Mouse (Mus musculus) lung, embryonic 16.5 days (tissue): ENCODE data around the gene Mier2. TPM values are rescaled to one million over a fixed set of nuclear protein-coding genes. Genes with fewer than 3 reads are reported as not detected.

Source experiments
- ATAC-seq: fragments of 200-750 bp; cut with Nextera tagmentation; 2 replicates; pipeline ENCODE4 v1.8.0; 2017; ENCODE audit warnings: low read depth, mild to moderate bottlenecking, moderate library complexity
- H3K27ac ChIP-seq: fragments of 300-500 bp; sonication (generic); 2 replicates; pipeline ENCODE4 v1.5.1; 2014; ENCODE audit warnings: mild to moderate bottlenecking, control low read depth, low read length
- H3K27me3 ChIP-seq: fragments of 300-500 bp; sonication (generic); 2 replicates; pipeline ENCODE4 v1.6.1; 2014; ENCODE audit warnings: low read depth, low read length, mixed read lengths; ENCODE audit not compliant: control insufficient read depth, insufficient read depth
- H3K36me3 ChIP-seq: fragments of 300-500 bp; sonication (generic); 2 replicates; pipeline ENCODE4 v1.6.1; 2014; ENCODE audit warnings: low read length; ENCODE audit not compliant: control insufficient read depth, insufficient read depth
- H3K4me1 ChIP-seq: fragments of 300-500 bp; sonication (generic); replicated peaks from 2 replicates; pipeline ENCODE4 v1.6.1; 2014; ENCODE audit warnings: low read length, mixed read lengths; ENCODE audit not compliant: control insufficient read depth, insufficient read depth
- H3K4me2 ChIP-seq: fragments of 300-500 bp; sonication (generic); 2 replicates; pipeline ENCODE4 v1.6.1; 2014; ENCODE audit warnings: low read depth, low read length, control low read depth
- H3K4me3 ChIP-seq: fragments of 300-500 bp; sonication (generic); 2 replicates; pipeline ENCODE4 v1.5.1; 2014; ENCODE audit warnings: mild to moderate bottlenecking, low read length, control low read depth
- H3K9ac ChIP-seq: fragments of 300-500 bp; sonication (generic); 2 replicates; pipeline ENCODE4 v1.6.1; 2014; ENCODE audit warnings: low read length, control low read depth
- H3K9me3 ChIP-seq: fragments of 300-500 bp; sonication (generic); 2 replicates; pipeline ENCODE4 v1.6.1; 2016; ENCODE audit warnings: low read length; ENCODE audit not compliant: control insufficient read depth
- whole genome bisulfite sequencing: fragments of 180-500 bp; shearing (Covaris S2); extraction: QIAGEN DNeasy Blood & Tissue Kit; methylation state at CpG from one replicate; pipeline ENCODE4 v1.1.7; 2014; 5-methylcytosine and 5-hydroxymethylcytosine counted together
- polyA plus RNA-seq: library from polyadenylated mRNA; unstranded; fragments of >200 nt; fragmentation: Nextera tagmentation; extraction: Ambion mirVana; gene quantifications from 2 replicates; pipeline ENCODE4 v1.2.1, GENCODE M21; 2015

Mier2 gene
- polyA plus RNA-seq, 1 experiment from 2014 or later, result 44.9 TPM

DNA sequence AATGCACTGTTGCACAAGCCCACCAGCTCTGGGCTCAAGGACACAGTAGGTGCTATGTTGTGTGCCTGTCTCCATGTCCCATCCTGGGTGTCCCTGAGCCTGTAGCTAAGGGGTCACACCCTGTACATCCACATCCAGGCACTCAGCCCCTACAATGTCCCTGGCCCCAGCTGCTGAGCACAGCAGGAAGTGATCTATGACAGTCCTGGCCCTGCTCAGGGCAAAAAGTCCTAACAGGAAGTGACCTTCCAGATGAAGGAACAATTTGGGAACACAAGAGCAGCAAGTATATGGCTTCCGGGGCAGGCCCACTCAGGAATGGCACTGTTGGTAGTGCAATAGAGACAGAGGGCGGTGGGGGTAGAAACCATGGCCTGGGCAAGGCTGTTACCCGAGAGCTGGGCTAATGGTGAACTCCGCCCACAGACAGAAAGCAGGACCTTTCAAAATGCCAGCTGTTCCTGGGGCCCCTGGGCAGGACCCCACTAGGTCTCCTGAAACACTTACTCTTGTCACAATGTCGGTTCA lies 7.8 kb downstream of the Mier2 start:
- H3K4me3 ChIP-seq, result no peak overlapping the region
- H3K27me3 ChIP-seq, result no peaks in the 10 kb centered on the region
- H3K9ac ChIP-seq, result no peak overlapping the region
- peaks cover 56% of the 10 kb centered on the region for H3K36me3 ChIP-seq
- no peak overlapping the region for H3K27ac ChIP-seq
- peaks cover under 1% of the 10 kb centered on the region; the same call in 1 of the 2 replicates for H3K4me1 ChIP-seq
- H3K4me2 ChIP-seq, result no peak overlapping the region
- H3K9me3 ChIP-seq, result no peaks in the 10 kb centered on the region
- no peak for ATAC-seq
- WGBS, result 69% methylated on average over 5 of the region's 5 CpGs

DNA sequence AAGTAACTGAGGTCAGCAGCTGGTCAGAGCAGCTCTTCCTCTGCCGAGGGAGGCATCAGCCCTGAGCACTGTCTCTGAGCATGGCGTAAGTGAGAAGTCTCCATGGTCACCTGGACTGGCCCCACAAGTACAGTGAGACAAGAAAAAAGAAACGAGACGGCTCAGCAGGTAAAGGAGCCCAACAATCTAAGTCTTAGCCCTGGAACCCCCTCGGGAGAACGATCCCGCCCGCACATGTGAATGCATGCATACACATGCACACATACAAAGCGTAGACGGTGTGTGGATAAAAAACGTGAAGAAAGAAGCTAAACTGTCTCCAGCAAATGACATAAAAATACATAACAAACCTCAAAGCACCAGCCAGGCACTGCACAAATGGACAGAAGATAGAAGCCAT lies 8.5 kb downstream of the Mier2 start:
- no peaks in the 10 kb centered on the region for H3K27me3 ChIP-seq
- WGBS, result 89% methylated on average over 11 of the region's 11 CpGs
- H3K4me1 ChIP-seq, result no peaks in the 10 kb centered on the region
- no peak for ATAC-seq
- H3K4me3 ChIP-seq, result no peak overlapping the region
- H3K27ac ChIP-seq, result no peak overlapping the region
- no peak overlapping the region for H3K4me2 ChIP-seq
- no peak overlapping the region for H3K9ac ChIP-seq
- no peaks in the 10 kb centered on the region for H3K9me3 ChIP-seq
- H3K36me3 ChIP-seq, result peaks cover 61% of the 10 kb centered on the region

DNA sequence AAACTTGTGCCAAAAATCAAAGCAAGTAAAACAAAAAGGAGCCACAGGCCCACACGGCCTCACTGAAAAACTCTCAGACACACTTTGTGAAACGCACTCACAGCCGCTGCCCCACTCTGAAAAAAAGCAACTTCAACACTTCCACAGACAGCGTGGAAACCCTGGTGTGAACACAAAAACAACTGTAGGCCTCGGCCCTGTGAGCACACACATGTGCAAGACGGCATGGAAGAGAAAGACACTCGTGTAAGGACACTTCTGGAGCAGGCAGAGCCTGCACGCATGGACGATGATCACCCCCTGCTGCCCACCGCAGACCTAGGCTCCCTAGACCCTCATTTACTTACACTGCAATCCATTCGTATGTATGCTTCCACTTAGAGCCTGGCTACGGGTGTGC lies 9.1 kb downstream of the Mier2 start:
- 90% methylated on average over 12 of the region's 12 CpGs for WGBS

DNA sequence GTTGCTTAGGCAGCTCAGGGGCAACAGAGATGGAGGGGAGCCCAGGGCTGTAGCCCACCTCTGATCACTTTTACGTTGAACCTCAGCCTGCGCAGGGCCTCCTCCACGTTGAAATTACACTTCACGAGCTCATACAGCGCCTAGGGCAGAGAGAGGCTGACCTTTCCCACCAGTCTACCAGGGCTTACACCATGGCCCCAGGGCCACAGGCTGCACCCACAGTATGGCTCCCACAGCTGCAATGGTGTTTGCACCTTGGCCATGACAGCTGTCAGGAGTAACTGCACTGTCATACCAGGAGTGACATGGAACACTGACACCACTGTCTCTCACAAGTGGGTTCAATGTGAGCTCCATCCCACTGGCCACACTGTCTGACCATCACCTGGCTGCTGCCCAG lies 10.4 kb downstream of the Mier2 start:
- Histone ChIP-seq H3K27me3 (no peaks in the 10 kb centered on the region), H3K9ac (no peak overlapping the region), H3K9me3 (no peaks in the 10 kb centered on the region), H3K36me3 (peaks cover 70% of the 10 kb centered on the region), H3K27ac (no peak overlapping the region), H3K4me3 (no peak overlapping the region), H3K4me1 (no peaks in the 10 kb centered on the region), H3K4me2 (no peak overlapping the region)
- 87% methylated on average over 5 of the region's 5 CpGs for WGBS
- ATAC-seq, result no peak

More for the DNA sequence above, 9.1 kb downstream of the Mier2 start:
- Histone ChIP-seq H3K9ac (no peak overlapping the region), H3K27ac (no peak overlapping the region), H3K4me3 (no peak overlapping the region), H3K4me2 (no peak overlapping the region), H3K4me1 (no peaks in the 10 kb centered on the region), H3K27me3 (no peaks in the 10 kb centered on the region), H3K9me3 (no peaks in the 10 kb centered on the region), H3K36me3 (peaks cover 65% of the 10 kb centered on the region)
- no peak for ATAC-seq

DNA sequence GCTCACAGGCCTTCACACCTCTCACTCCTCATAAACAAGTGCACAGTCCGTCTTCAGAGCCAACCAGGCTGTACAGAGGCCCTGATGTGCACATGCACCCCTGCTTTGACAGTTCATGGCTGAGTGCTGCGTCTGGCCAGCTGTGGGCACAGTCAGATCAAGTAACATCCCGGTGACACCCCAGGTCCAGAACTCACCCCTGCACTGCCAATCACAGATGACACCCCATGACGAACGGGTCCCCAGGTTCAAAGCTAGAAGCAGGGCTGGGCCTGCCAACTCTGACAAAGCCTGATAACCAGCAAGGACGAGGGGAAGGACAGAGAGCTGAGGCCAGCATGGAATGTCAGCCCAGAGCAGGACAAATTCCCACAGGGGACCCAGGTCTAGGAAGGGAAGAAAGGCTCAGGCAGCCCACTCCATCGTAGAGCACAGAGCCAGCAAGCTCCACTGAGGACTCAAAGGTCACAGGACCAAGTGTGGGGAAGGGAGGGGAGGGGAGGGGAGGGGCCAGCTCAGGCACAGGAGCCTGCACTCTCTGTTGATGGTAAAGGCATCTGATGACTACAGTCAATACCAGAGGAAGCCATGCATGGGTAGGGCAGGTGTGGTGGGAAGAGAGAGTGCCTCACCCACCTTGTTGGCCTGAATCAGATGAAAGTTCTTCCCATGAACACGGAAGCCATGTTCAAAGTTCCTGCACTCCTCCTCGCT lies 11.0 kb downstream of the Mier2 start:
- no peak for ATAC-seq
- no peaks in the 10 kb centered on the region for H3K9me3 ChIP-seq
- no peaks in the 10 kb centered on the region for H3K4me1 ChIP-seq
- no peak overlapping the region for H3K4me3 ChIP-seq
- no peaks in the 10 kb centered on the region for H3K27me3 ChIP-seq
- no peak overlapping the region for H3K27ac ChIP-seq
- 72% methylated on average over 9 of the region's 9 CpGs for WGBS
- H3K4me2 ChIP-seq, result no peak overlapping the region
- no peak overlapping the region for H3K9ac ChIP-seq
- H3K36me3 ChIP-seq, result peaks cover 66% of the 10 kb centered on the region

DNA sequence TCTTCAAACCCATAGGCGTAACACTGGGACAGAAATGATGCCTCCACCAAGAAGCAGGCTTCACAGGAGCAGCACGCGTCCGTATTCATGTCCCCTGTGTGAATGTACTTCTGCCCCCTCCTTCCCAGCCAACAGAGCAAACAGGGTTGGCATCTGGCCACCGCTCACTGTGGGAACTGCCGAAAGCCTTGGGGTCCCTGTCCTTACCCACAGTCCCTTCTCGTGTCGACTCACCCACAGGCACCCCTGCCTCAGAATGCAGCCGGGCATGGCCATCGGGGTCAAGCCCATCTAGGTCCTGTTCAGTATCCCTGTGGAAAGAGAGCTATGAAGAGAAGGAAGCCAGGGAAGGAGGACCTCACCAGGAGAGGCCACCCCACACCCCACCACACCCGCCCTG lies 12.8 kb downstream of the Mier2 start:
- Histone ChIP-seq H3K4me3 (no peak overlapping the region), H3K9me3 (no peaks in the 10 kb centered on the region), H3K4me2 (no peak overlapping the region), H3K27ac (no peak overlapping the region), H3K9ac (no peak overlapping the region), H3K36me3 (peaks cover 47% of the 10 kb centered on the region), H3K4me1 (no peaks in the 10 kb centered on the region), H3K27me3 (no peaks in the 10 kb centered on the region)
- 90% methylated on average over 11 of the region's 11 CpGs for WGBS
- no peak for ATAC-seq

DNA sequence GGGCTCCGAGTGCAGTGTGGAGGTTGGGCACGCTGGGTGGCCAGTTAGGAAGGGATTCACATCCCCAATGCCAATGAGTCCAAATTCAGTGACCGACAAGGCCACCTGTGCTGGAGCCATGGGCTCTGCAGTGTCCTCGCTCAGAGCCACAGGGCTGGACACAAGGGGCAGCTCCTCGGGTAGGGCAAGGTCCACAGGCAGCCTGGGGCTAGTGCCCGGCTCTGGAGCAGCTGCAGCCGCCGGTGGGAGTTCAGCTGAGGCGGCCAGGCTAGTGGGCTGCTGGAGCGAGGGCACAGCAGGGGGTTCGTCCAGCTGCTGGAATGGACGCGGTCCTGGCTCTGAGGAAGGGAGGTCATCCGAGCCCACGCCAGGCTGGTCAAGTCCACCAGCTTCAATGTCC lies 13.5 kb downstream of the Mier2 start:
- H3K27me3 ChIP-seq, result no peaks in the 10 kb centered on the region
- WGBS, result 93% methylated on average over 15 of the region's 15 CpGs
- H3K4me3 ChIP-seq, result no peak overlapping the region
- no peak overlapping the region for H3K4me2 ChIP-seq
- H3K9me3 ChIP-seq, result no peaks in the 10 kb centered on the region
- no peak for ATAC-seq
- peaks cover 41% of the 10 kb centered on the region for H3K36me3 ChIP-seq
- no peaks in the 10 kb centered on the region for H3K4me1 ChIP-seq
- no peak overlapping the region for H3K27ac ChIP-seq
- H3K9ac ChIP-seq, result no peak overlapping the region

DNA sequence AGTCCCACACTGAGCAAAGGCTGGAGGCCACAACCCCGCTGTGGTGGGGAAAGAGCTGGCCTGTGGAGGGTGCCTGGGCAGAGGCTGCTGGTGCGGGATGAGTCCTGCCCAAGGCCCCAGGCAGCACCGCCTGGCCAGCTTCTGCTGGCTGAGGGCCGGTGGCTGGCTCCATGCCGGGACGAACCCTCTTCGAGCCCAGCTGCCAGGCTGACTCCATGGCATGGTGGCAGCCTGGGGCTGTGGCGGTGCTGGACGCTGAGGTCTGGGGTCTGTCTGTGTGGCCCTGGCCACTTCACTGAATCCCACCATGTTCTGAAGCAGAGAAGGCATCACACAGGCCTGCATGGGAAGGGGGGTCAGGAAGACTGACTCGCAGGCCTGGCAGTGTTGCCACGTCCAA lies 14.3 kb downstream of the Mier2 start:
- Histone ChIP-seq H3K27me3 (no peaks in the 10 kb centered on the region), H3K36me3 (peaks cover 37% of the 10 kb centered on the region), H3K27ac (no peak overlapping the region), H3K4me2 (no peak overlapping the region), H3K4me1 (no peaks in the 10 kb centered on the region), H3K9ac (no peak overlapping the region), H3K9me3 (no peaks in the 10 kb centered on the region), H3K4me3 (no peak overlapping the region)
- ATAC-seq, result no peak
- 95% methylated on average over 11 of the region's 11 CpGs for WGBS

DNA sequence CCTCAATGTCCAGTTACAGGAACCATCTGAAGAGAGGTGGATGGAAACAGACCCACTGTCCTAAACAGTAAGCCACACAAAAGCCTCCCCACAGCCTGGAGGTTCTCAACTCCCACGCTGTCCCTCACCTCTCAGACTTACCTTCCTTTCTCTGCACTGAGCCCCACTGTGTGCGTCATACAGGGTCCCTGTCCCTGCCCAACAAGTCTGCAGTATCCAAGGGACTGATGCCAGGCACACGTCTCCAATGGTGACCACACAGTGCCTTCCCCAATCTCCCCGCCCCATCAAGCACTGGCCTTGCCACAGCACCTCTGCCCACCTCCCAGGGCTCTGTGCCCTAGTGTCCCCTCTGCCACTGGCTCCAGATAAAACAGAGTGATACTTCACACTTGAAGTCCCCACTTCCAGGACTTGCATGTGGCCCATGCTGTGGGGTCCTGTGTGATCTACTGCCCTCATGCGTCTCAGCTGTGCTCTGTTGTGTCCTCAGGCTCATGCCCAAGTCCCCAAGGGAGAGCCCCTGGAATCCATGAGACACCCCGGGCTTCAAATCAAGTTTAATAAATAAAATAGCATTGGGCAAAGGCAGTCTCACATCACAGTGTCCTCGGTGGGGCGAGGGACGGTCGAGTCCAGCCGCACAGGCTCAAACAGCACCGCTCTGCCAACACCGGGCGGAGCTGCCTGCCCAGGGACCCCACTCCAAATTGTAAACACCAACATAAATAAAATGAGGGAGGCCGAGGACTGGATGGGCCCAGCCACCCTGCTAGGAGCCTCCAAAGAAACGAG lies 15.1 kb downstream of the Mier2 start:
- no peak for ATAC-seq
- Histone ChIP-seq H3K27me3 (no peaks in the 10 kb centered on the region), H3K27ac (no peak overlapping the region), H3K4me1 (no peaks in the 10 kb centered on the region), H3K36me3 (peaks cover 33% of the 10 kb centered on the region), H3K4me2 (no peak overlapping the region), H3K9ac (no peak overlapping the region), H3K9me3 (no peaks in the 10 kb centered on the region), H3K4me3 (no peak overlapping the region)
- WGBS, result 85% methylated on average over 16 of the region's 16 CpGs
